Mouse (Mus musculus) embryonic facial prominence, embryonic 14.5 days (tissue): Measurements from ENCODE around the gene Suv39h1. TPM values are rescaled to one million over a fixed set of nuclear protein-coding genes. Genes with fewer than 3 reads are reported as not detected.
A peak's percentile ranks its signal among the peaks of the same experiment; 100 is the strongest.
"Not testable (repeated sequence)": the region's sequence is repeated elsewhere in the genome, so short reads cannot be mapped to it uniquely, and the experiment has no call there.

Experiments used
- ATAC-seq: fragments of 200-750 bp; cut with Nextera tagmentation; 2 replicates; pipeline ENCODE4 v1.8.0; 2017; ENCODE audit warnings: low read depth, moderate number of reproducible peaks, moderate TSS enrichment
- DNase-seq: peaks from one replicate; pipeline ENCODE4 v3.0.0-alpha.2; 2015; ENCODE audit warnings: low spot score
- H3K27ac ChIP-seq: fragments of 300-500 bp; sonication (generic); replicated peaks from 2 replicates; pipeline ENCODE4 v1.5.1; 2014; ENCODE audit warnings: low read depth, mild to moderate bottlenecking, low read length, moderate library complexity
- H3K27me3 ChIP-seq: fragments of 300-500 bp; sonication (generic); replicated peaks from 2 replicates; pipeline ENCODE4 v1.6.1; 2014; ENCODE audit warnings: low read length; ENCODE audit not compliant: control insufficient read depth, insufficient read depth
- H3K36me3 ChIP-seq: fragments of 300-500 bp; sonication (generic); 2 replicates; pipeline ENCODE4 v1.6.1; 2014; ENCODE audit warnings: low read length, mixed read lengths; ENCODE audit not compliant: control insufficient read depth, insufficient read depth
- H3K4me1 ChIP-seq: fragments of 300-500 bp; sonication (generic); 2 replicates; pipeline ENCODE4 v1.6.1; 2014; ENCODE audit warnings: antibody characterized with exemption, low read length; ENCODE audit not compliant: control insufficient read depth, insufficient read depth
- H3K4me2 ChIP-seq: fragments of 300-500 bp; sonication (generic); 2 replicates; pipeline ENCODE4 v1.6.1; 2014; ENCODE audit warnings: low read depth, mild to moderate bottlenecking, low read length, moderate library complexity, mixed read lengths
- H3K4me3 ChIP-seq: fragments of 300-500 bp; sonication (generic); 2 replicates; pipeline ENCODE4 v1.5.1; 2014; ENCODE audit warnings: low read depth, mild to moderate bottlenecking, low read length
- H3K9ac ChIP-seq: fragments of 300-500 bp; sonication (generic); 2 replicates; pipeline ENCODE4 v1.6.1; 2014; ENCODE audit warnings: low read depth, mild to moderate bottlenecking, low read length, moderate library complexity, mixed read lengths
- H3K9me3 ChIP-seq: fragments of 300-500 bp; sonication (generic); 2 replicates; pipeline ENCODE4 v1.6.1; 2016; ENCODE audit warnings: low read length; ENCODE audit not compliant: control insufficient read depth
- whole genome bisulfite sequencing: fragments of 180-500 bp; shearing (Covaris S2); extraction: QIAGEN DNeasy Blood & Tissue Kit; methylation state at CpG from one replicate; pipeline ENCODE4 v1.1.7; 2014; 5-methylcytosine and 5-hydroxymethylcytosine counted together
- polyA plus RNA-seq: library from polyadenylated mRNA; unstranded; fragments of >200 nt; fragmentation: Nextera tagmentation; extraction: Ambion mirVana; gene quantifications from 2 replicates; pipeline ENCODE4 v1.2.1, GENCODE M21; 2014

Suv39h1 gene
- polyA plus RNA-seq, 1 experiment from 2014 or later = 42.5 TPM

DNA sequence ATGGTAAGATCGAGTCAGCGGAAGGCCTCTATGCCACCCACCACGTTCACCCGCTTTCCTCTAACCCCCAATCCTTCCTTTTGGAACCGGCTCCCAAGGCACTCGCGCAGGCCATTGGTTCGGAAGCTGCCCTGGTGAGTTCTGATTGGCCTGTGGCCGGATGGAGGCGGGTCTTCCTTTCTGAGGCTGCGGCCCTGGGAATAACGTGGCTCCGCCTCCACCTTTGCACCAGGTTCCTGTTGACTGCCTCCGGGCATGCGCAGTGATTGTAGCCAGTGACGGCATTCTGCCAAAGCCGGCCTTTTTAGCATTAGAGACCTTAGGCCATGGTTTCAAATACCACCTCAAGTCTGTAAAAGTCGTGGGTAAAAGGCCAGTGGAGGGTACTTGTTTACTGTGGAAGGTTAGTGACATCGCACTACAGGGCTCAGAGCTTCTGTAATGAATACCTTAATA, 22.3 kb upstream of the Suv39h1 start:
- Histone ChIP-seq H3K4me1 (no peaks in the 10 kb centered on the region), H3K4me2 (peak overlapping the region; percentile 51), H3K9ac (peak overlapping the region; percentile 42), H3K27me3 (no peaks in the 10 kb centered on the region), H3K4me3 (peak overlapping the region; percentile 31), H3K36me3 (no peaks in the 10 kb centered on the region), H3K27ac (peak overlapping the region; percentile 55), H3K9me3 (no peaks in the 10 kb centered on the region)
- WGBS = 36% methylated on average over 14 of the region's 19 CpGs
- ATAC-seq (peak; percentile 96), DNase-seq (peak; percentile 97)

DNA sequence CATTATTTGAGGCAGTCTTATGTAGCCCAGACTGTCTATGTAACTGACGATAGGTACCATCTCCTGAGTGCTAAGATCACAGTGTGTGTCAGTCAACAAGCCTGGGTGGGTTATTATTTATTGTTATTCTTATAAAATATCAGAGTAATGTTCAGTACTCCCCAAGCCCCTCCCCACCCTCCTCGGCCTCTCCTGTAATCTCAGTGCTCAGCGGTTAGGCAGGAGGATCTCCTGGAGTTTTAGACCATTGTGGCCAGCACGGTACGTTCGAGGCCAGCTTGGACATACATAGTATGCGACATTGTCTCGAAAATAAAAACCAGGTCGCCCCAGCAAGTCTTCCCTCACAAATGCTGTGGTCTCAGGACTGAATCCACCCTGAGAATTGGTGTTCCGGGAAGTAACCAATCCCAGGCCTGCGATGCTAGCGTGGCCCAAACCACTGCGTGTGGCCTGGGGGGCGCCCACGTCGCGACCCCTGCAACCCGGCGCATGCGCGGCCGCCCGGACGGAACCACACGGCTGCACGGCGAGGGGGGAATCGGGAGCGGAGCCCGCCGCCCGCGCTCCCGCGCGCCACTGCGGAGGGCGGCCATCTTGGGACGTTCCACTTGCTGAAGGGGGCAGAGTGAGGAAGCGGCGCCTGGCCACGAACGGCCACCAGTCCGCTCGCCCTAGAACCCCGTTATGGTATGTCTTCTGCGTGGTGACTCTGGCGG, 21.7 kb upstream of the Suv39h1 start:
- Histone ChIP-seq H3K9ac (peak overlapping the region; percentile 34; the same call in 1 of the 2 replicates), H3K4me2 (peak overlapping the region; percentile 51), H3K4me3 (peak overlapping the region; percentile 31)
- H3K27ac ChIP-seq, H3K36me3 ChIP-seq, DNase-seq, H3K27me3 ChIP-seq, H3K4me1 ChIP-seq, H3K9me3 ChIP-seq: not testable (repeated sequence)
- 35% methylated on average over 9 of the region's 48 CpGs for WGBS
- peak; percentile 92 for ATAC-seq

DNA sequence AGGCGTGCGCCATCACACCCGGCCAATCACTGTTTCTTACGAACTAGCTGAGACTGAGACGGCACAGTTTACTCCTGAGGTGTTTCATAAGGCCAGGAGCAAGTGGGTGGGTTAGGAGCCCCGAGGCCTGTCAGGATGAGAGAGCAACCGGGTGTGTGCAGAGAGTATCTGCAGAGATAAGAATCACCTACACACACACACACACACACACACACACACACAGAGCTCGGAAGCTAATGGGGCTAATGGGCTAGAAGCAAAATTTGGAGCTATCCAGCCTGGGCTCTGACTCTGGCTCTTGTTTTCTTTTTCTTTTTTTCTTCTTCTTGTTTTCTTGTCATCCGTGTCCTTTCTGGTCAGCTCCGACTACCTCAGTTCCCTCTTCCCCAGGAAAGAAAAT, 21.0 kb upstream of the Suv39h1 start:
- H3K4me2 ChIP-seq = peak overlapping the region; percentile 51
- no peaks in the 10 kb centered on the region for H3K9me3 ChIP-seq
- H3K27me3 ChIP-seq = no peaks in the 10 kb centered on the region
- H3K36me3 ChIP-seq = no peaks in the 10 kb centered on the region
- no peak overlapping the region for H3K27ac ChIP-seq
- ATAC-seq = no peak
- DNase-seq = no peak
- H3K4me1 ChIP-seq = no peaks in the 10 kb centered on the region
- H3K9ac ChIP-seq = peak overlapping the region; percentile 34; the same call in 1 of the 2 replicates
- peak overlapping the region; percentile 30 for H3K4me3 ChIP-seq
- 86% methylated on average over 10 of the region's 10 CpGs for WGBS

DNA sequence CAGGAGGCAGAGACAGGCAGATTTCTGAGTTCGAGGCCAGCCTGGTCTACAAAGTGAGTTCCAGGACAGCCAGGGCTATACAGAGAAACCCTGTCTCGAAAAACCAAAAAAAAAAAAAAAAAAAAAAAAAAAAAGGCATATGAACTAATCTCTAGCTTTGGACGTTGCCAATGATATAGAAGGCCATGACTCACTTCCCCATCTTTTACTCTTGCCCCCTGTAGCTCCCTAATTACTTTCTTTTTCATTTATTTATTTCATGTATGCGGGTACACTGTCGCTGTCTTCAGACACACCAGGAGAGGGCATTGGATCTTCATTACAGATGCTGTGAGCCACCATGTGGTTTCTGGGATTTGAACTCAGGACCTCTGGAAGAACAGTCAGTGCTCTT, 16.4 kb upstream of the Suv39h1 start:
- not testable (repeated sequence) for H3K27ac ChIP-seq, H3K9me3 ChIP-seq, H3K4me1 ChIP-seq, H3K27me3 ChIP-seq, H3K4me3 ChIP-seq, ATAC-seq, H3K4me2 ChIP-seq, H3K36me3 ChIP-seq, DNase-seq, H3K9ac ChIP-seq
- whole genome bisulfite sequencing = 79% methylated on average over 4 of the region's 5 CpGs

DNA sequence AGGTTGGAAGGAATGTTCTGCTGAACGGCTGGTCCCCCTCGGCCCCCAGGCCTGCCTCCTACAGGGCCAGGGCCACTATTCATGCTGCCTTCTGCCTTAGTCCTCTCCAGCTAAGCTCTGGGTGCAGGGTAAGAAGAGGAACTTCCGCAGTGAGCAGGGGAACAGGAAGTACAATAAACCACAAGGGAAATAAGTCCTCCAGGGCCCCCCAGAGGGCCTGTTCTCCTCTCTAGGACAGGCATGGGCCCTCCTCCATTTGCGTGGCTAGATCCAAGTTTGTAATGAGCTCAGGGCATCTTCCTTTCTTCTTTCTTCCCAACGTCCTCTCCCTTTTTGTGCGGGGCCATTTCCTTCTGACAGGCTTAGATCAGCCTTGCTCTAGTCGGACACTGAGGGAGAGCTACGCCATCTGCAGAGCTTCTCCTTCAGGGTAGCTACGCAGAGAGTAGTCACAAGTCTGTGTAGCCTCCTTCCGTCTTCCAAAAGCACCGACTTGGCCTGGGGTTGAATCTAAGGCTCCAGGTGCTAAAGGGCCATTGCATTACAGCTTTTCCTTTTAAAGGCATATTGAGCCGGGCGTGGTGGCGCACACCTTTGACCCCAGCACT, 15.9 kb upstream of the Suv39h1 start, which contains the start of gene Was:
Gene Was, minus strand, starts transcription at position 153 of the 608 bp plus-strand sequence.
- Histone ChIP-seq H3K27ac (no peak within 1 kb of the TSS), H3K9ac (no peak within 1 kb of the TSS), H3K9me3 (no peaks in the 10 kb centered on the region), H3K36me3 (no peaks in the 10 kb centered on the region), H3K4me3 (no peak within 1 kb of the TSS), H3K4me1 (no peaks in the 10 kb centered on the region), H3K4me2 (no peak within 1 kb of the TSS), H3K27me3 (no peaks in the 10 kb centered on the region)
- no peak for ATAC-seq
- 78% methylated on average over 14 of the region's 14 CpGs for WGBS
- no peak for DNase-seq

DNA sequence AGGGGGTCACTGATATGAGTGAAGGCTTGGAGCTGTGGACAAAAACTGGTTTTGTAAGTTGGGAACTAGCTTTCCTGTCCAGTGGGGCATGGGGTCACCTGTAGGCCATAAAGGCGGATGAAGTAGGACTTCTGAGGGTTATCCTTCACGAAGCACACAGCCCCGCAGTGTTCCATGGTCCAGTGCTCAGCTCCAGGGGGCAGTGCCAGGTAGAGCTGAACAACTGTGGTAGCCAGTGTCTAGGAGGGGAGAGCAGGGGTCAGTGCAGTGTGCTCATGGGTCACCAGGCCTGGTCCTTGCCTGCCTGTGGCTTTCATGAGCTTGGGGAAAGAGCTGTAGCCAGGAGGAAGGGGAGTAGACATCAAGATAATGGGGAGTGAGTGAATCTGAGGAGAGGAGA, 15.2 kb upstream of the Suv39h1 start:
- Histone ChIP-seq H3K4me1 (no peaks in the 10 kb centered on the region), H3K27me3 (no peaks in the 10 kb centered on the region), H3K4me2 (no peak overlapping the region), H3K4me3 (no peak overlapping the region), H3K9ac (no peak overlapping the region), H3K27ac (no peak overlapping the region), H3K36me3 (no peaks in the 10 kb centered on the region), H3K9me3 (no peaks in the 10 kb centered on the region)
- WGBS = 85% methylated on average over 3 of the region's 3 CpGs
- ATAC-seq (no peak), DNase-seq (no peak)

DNA sequence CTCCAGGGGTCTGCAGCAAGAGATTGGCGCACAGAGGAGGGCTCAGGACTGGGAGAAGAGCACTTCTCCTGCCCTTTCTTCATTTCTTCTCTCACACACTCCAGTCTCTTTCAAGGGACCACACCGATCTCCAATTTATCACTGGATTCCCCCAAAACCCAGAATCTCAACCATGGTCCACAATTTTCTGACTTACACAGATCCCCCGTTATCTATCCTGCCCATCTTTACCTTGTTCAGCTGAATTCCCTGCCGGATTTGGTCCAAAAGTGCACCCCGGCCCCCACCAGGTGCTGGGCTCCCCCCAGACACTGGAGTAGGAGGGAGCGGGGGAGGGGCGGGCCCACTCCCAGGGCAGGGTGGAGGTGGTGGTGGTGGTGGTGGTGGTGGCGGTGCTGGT, 11.1 kb upstream of the Suv39h1 start:
- ATAC-seq (no peak), DNase-seq (no peak)
- no peaks in the 10 kb centered on the region for H3K27me3 ChIP-seq
- no peaks in the 10 kb centered on the region for H3K4me1 ChIP-seq
- no peak overlapping the region for H3K9ac ChIP-seq
- no peak overlapping the region for H3K4me2 ChIP-seq
- H3K36me3 ChIP-seq = no peaks in the 10 kb centered on the region
- 85% methylated on average over 7 of the region's 8 CpGs for WGBS
- H3K9me3 ChIP-seq = no peaks in the 10 kb centered on the region
- no peak overlapping the region for H3K4me3 ChIP-seq
- H3K27ac ChIP-seq = no peak overlapping the region

DNA sequence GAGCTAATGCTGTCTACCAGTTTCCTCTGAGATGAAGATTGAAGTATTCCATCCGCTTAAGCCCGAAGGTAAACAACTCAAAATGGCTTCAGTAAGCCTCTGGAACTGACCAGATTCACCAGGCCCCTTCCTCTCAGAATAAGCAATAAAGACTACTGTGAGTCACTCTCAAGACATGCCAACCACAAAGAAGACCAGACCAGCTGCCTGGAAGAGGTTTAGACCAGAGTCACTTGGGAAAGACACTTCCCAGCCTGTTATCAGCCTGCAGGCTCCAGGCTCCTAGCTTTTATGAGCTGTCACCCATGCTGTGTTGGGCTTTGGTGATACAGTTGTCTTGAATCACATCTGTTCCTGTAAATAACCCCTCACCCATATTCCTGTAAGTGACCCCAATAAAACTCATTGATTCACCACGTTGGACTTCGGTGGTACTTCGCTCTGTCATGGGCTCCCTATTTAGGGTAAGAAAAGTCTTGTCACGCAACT, 10.3 kb upstream of the Suv39h1 start:
- H3K9me3 ChIP-seq = no peaks in the 10 kb centered on the region
- H3K27me3 ChIP-seq = no peaks in the 10 kb centered on the region
- H3K4me1 ChIP-seq = no peaks in the 10 kb centered on the region
- no peak overlapping the region for H3K27ac ChIP-seq
- no peaks in the 10 kb centered on the region for H3K36me3 ChIP-seq
- WGBS = 85% methylated on average over 6 of the region's 6 CpGs
- no peak for DNase-seq
- no peak for ATAC-seq
- no peak overlapping the region for H3K4me3 ChIP-seq
- H3K4me2 ChIP-seq = no peak overlapping the region
- H3K9ac ChIP-seq = no peak overlapping the region
